Mouse (Mus musculus) neural tube, embryonic 14.5 days (tissue): Measurements from ENCODE around the gene Tat. TPM values are rescaled to one million over a fixed set of nuclear protein-coding genes. Genes with fewer than 3 reads are reported as not detected.

Experiments
- ATAC-seq: fragments of 200-750 bp; cut with Nextera tagmentation; 2 replicates; pipeline ENCODE4 v1.8.0; 2017; ENCODE audit warnings: low read depth, mild to moderate bottlenecking, moderate TSS enrichment, moderate library complexity
- H3K27ac ChIP-seq: fragments of 300-500 bp; sonication (generic); 2 replicates; pipeline ENCODE4 v1.5.1; 2014; ENCODE audit warnings: low read depth, mild to moderate bottlenecking, control low read depth, low read length, moderate library complexity, mixed read lengths
- H3K27me3 ChIP-seq: fragments of 300-500 bp; sonication (generic); 2 replicates; pipeline ENCODE4 v1.6.1; 2014; ENCODE audit warnings: low read length; ENCODE audit not compliant: control insufficient read depth, insufficient read depth
- H3K36me3 ChIP-seq: fragments of 300-500 bp; sonication (generic); 2 replicates; pipeline ENCODE4 v1.6.1; 2014; ENCODE audit warnings: low read length, mixed read lengths; ENCODE audit not compliant: control insufficient read depth, insufficient read depth
- H3K4me1 ChIP-seq: fragments of 300-500 bp; sonication (generic); 2 replicates; pipeline ENCODE4 v1.6.1; 2014; ENCODE audit warnings: low read length; ENCODE audit not compliant: control insufficient read depth, insufficient read depth
- H3K4me2 ChIP-seq: fragments of 300-500 bp; sonication (generic); 2 replicates; pipeline ENCODE4 v1.6.1; 2014; ENCODE audit warnings: mild to moderate bottlenecking, low read depth, low read length, control low read depth
- H3K4me3 ChIP-seq: fragments of 300-500 bp; sonication (generic); 2 replicates; pipeline ENCODE4 v1.5.1; 2014; ENCODE audit warnings: low read depth, low read length, control low read depth, mixed read lengths
- H3K9ac ChIP-seq: fragments of 300-500 bp; sonication (generic); replicated peaks from 2 replicates; pipeline ENCODE4 v1.6.1; 2014; ENCODE audit warnings: low read depth, mild to moderate bottlenecking, control low read depth, low read length, mixed read lengths
- H3K9me3 ChIP-seq: fragments of 300-500 bp; sonication (generic); 2 replicates; pipeline ENCODE4 v1.6.1; 2016; ENCODE audit warnings: low read length; ENCODE audit not compliant: control insufficient read depth
- WGBS: fragments of 180-500 bp; shearing (Covaris S2); extraction: QIAGEN DNeasy Blood & Tissue Kit; methylation state at CpG from one replicate; pipeline ENCODE4 v1.1.7; 2014; 5-methylcytosine and 5-hydroxymethylcytosine counted together
- polyA plus RNA-seq: library from polyadenylated mRNA; unstranded; fragments of >200 nt; fragmentation: Nextera tagmentation; extraction: Ambion mirVana; gene quantifications from 2 replicates; pipeline ENCODE4 v1.2.1, GENCODE M21; 2014

Tat gene
- polyA plus RNA-seq = not detected in 2 replicates

- Histone ChIP-seq H3K4me3 (no peak within 1 kb of the TSS), H3K27me3 (no peaks in the 10 kb centered on the region), H3K36me3 (no peaks in the 10 kb centered on the region), H3K9me3 (no peaks in the 10 kb centered on the region), H3K9ac (no peak within 1 kb of the TSS), H3K4me1 (no peaks in the 10 kb centered on the region), H3K4me2 (no peak within 1 kb of the TSS), H3K27ac (no peak within 1 kb of the TSS)
- ATAC-seq = no peak
- WGBS = 80% methylated on average over 8 of the region's 8 CpGs
Measured at GRCm38 (mm10) chr8:109990224-109990623, at the start of gene Tat. Gene Tat, plus strand, starts transcription at chr8:109990437.

GRCm38 (mm10) chr8:109941606-109942360, 48.5 kb upstream of the Tat start:
- Histone ChIP-seq H3K27me3 (no peaks in the 10 kb centered on the region), H3K27ac (no peak overlapping the region), H3K9me3 (no peaks in the 10 kb centered on the region), H3K9ac (no peak overlapping the region), H3K4me3 (no peak overlapping the region), H3K4me2 (no peak overlapping the region), H3K36me3 (peaks cover 14% of the 10 kb centered on the region), H3K4me1 (peaks cover 7% of the 10 kb centered on the region; the same call in 1 of the 2 replicates)
- WGBS = 88% methylated on average over 2 of the region's 2 CpGs
- no peak for ATAC-seq

- Histone ChIP-seq H3K27me3 (no peaks in the 10 kb centered on the region; the same call in 1 of the 2 replicates), H3K36me3 (peaks cover 5% of the 10 kb centered on the region), H3K4me3 (no peak overlapping the region), H3K9me3 (no peaks in the 10 kb centered on the region), H3K4me2 (no peak overlapping the region), H3K4me1 (peaks cover 12% of the 10 kb centered on the region), H3K27ac (no peak overlapping the region), H3K9ac (no peak overlapping the region)
- 26% methylated on average over 9 of the region's 9 CpGs for WGBS
- no peak for ATAC-seq
Measured at GRCm38 (mm10) chr8:109945153-109945632, 45.0 kb upstream of the Tat start.

- no peak overlapping the region for H3K27ac ChIP-seq
- H3K9ac ChIP-seq = no peak overlapping the region
- H3K9me3 ChIP-seq = no peaks in the 10 kb centered on the region
- 73% methylated on average over 7 of the region's 7 CpGs for WGBS
- peaks cover 12% of the 10 kb centered on the region for H3K4me1 ChIP-seq
- H3K36me3 ChIP-seq = peaks cover 4% of the 10 kb centered on the region
- H3K4me3 ChIP-seq = no peak overlapping the region
- ATAC-seq = no peak
- no peaks in the 10 kb centered on the region; the same call in 1 of the 2 replicates for H3K27me3 ChIP-seq
- H3K4me2 ChIP-seq = no peak overlapping the region
Measured at GRCm38 (mm10) chr8:109945694-109946093, 44.5 kb upstream of the Tat start.

GRCm38 (mm10) chr8:109946272-109946671, 44.0 kb upstream of the Tat start:
- 91% methylated on average over 7 of the region's 7 CpGs for WGBS
- H3K9ac ChIP-seq = no peak overlapping the region
- no peaks in the 10 kb centered on the region; the same call in 1 of the 2 replicates for H3K36me3 ChIP-seq
- no peak for ATAC-seq
- H3K27me3 ChIP-seq = no peaks in the 10 kb centered on the region; the same call in 1 of the 2 replicates
- H3K4me2 ChIP-seq = no peak overlapping the region
- H3K9me3 ChIP-seq = no peaks in the 10 kb centered on the region
- H3K4me3 ChIP-seq = no peak overlapping the region
- H3K27ac ChIP-seq = no peak overlapping the region
- H3K4me1 ChIP-seq = peaks cover 12% of the 10 kb centered on the region

GRCm38 (mm10) chr8:109947447-109948284, 42.6 kb upstream of the Tat start:
- Histone ChIP-seq H3K4me1 (peaks cover 12% of the 10 kb centered on the region), H3K27ac (peak overlapping the region; percentile 67), H3K9me3 (no peaks in the 10 kb centered on the region), H3K4me2 (peak overlapping the region; percentile 55), H3K9ac (peak overlapping the region; percentile 58), H3K36me3 (no peaks in the 10 kb centered on the region; the same call in 1 of the 2 replicates), H3K4me3 (peak overlapping the region; percentile 29), H3K27me3 (no peaks in the 10 kb centered on the region; the same call in 1 of the 2 replicates)
- peak; percentile 61 for ATAC-seq
- 1% methylated on average over 26 of the region's 26 CpGs for whole genome bisulfite sequencing

- Histone ChIP-seq H3K4me2 (peak overlapping the region; percentile 55), H3K27me3 (no peaks in the 10 kb centered on the region; the same call in 1 of the 2 replicates), H3K4me3 (peak overlapping the region; percentile 29), H3K36me3 (no peaks in the 10 kb centered on the region; the same call in 1 of the 2 replicates), H3K9ac (peak overlapping the region; percentile 58), H3K4me1 (peaks cover 12% of the 10 kb centered on the region), H3K27ac (peak overlapping the region; percentile 67), H3K9me3 (no peaks in the 10 kb centered on the region)
- WGBS = 4% methylated on average over 19 of the region's 19 CpGs
- ATAC-seq = peak; percentile 30; the same call in 1 of the 2 replicates
Measured at GRCm38 (mm10) chr8:109948285-109948564, 42.0 kb upstream of the Tat start.

GRCm38 (mm10) chr8:109952171-109952570, 38.1 kb upstream of the Tat start:
- H3K4me2 ChIP-seq = no peak overlapping the region
- H3K27me3 ChIP-seq = no peaks in the 10 kb centered on the region; the same call in 1 of the 2 replicates
- 70% methylated on average over 7 of the region's 7 CpGs for WGBS
- H3K9ac ChIP-seq = no peak overlapping the region
- H3K27ac ChIP-seq = no peak overlapping the region
- H3K9me3 ChIP-seq = no peaks in the 10 kb centered on the region
- no peak overlapping the region for H3K4me3 ChIP-seq
- peaks cover 9% of the 10 kb centered on the region for H3K4me1 ChIP-seq
- no peaks in the 10 kb centered on the region for H3K36me3 ChIP-seq
- ATAC-seq = no peak
